Mouse (Mus musculus) heart, postnatal 10 days (tissue): ENCODE data around the gene Sla2. TPM values are rescaled to one million over a fixed set of nuclear protein-coding genes. Genes with fewer than 3 reads are reported as not detected.
A peak's percentile ranks its signal among the peaks of the same experiment; 100 is the strongest.
"Not testable (repeated sequence)": the region's sequence is repeated elsewhere in the genome, so short reads cannot be mapped to it uniquely, and the experiment has no call there.

ENCODE experiments used
- DNase-seq, 2 experiments: peaks; one replicate each; pipeline ENCODE4 v3.0.0; 2021
- intact Hi-C: fragments of 180-260 bp; cut with DNase I; formaldehyde crosslinking; loops from one replicate; pipeline ENCODE4 v1.15.1; 2025
- total RNA-seq, 2 experiments: library from RNA; stranded (reverse); gene quantifications; 2 replicates each; pipeline ENCODE4 v1.2.3; 2021

The Sla2 gene
- total RNA-seq, result under 1 TPM in 1 of 2 experiments, not detected in 1; 0.10 TPM

DNA sequence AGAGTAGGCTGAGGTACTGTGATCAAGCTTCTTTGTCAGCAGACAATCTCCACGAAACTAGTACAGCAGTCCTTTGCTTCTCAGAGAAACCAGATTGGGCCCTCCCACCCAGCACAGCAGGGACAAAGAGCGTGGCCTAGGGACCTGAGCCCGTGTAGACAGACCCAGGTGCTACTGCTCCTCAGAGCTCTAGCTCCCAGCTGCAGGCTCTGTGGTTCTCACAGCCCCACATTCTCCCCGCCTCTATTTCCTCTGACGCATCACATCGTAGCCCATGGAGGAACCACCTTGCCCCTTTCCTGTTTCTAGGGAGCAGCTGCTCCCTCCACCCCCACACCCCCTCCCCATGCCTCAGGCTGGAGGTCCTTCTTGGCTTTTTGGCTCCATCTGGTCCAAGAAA, at the start of gene Sla2:
Gene Sla2, minus strand, starts transcription at position 176 of the 400 bp plus-strand sequence.
- intact Hi-C loops, result no loop called here
- no peak for DNase-seq

DNA sequence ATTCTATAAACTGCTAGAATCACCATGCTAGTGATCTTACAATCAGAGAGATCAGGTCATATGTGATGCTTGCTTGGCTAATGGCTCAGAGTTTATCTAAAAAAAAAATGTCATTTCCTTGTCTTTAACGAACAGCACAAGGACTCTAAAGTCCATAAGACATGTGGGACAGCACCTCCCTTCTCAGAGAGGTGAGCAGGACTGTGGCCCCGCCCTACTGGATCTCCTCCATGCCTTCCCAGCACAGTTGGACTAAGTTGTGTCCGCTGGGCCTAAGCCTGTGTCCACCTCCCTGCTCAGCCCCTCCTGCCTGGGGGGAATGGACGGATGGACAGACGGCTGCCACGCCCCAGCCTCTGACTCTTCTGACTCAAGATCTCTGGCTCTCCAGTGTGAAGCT, 48.0 kb upstream of the Sla2 start:
- no peak for DNase-seq
- intact Hi-C loops, result no loop called here

DNA sequence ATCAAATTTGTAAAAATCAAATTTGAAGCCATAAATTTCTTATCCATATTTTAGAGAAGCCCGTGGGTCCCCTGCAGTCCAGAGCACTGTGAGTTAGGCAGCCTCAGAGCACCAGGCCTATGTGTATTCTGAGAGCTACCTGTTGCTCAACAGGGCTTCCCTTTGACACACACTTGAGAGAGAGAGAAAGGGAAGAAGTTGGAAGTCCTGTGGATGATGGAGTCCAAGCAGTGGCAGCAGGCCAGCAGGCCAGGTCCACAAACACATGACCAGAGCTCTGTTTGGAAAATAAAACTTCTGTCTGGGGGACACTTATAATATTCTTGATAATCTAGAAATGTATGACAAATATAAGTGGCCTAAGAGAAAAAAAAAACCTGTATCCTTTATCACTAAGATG, 46.4 kb upstream of the Sla2 start:
- no peak for DNase-seq

DNA sequence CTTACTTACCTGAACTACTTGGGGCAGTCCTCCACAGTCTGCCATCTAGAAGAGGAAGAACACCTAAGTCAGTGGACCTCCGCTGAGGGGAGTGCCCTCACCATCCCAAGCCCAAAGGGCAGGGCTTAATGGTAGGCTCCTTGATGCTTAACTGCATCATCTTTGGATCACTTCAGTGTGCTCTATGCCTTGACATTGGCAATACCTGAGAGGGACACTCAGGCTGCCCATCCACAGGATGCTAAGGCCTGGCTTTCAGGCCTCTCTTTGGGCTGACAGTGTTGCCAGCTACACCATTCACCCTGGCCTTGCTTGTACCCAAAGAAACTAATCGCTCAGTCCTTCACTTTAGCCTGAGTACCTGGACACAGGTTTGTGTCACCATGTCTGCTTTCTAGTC, 44.4 kb upstream of the Sla2 start:
- no peak for DNase-seq
- intact Hi-C loops, result no loop called here

More for the DNA sequence above, 46.4 kb upstream of the Sla2 start:
- intact Hi-C loops, result no loop called here

DNA sequence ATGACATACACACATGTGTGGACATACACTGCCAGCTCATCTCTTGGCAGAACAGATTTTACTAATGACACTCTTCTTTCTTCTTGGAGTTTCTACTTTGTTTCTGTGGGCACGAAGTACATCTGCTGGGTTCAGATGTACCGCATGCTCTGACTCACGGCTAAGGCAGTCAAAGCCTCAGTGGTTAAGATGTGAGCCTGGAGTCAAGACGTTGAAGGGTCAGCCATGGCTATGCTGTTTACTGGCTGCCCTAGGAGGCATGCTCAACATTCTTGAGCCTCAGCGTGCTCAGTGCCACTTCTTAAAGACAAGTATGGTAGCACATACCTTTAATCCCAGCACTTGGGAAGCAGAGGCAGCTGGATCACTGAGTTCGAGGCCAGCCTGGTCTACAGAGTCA, 43.6 kb upstream of the Sla2 start:
- DNase-seq, result no peak
- intact Hi-C loops, result no loop called here

DNA sequence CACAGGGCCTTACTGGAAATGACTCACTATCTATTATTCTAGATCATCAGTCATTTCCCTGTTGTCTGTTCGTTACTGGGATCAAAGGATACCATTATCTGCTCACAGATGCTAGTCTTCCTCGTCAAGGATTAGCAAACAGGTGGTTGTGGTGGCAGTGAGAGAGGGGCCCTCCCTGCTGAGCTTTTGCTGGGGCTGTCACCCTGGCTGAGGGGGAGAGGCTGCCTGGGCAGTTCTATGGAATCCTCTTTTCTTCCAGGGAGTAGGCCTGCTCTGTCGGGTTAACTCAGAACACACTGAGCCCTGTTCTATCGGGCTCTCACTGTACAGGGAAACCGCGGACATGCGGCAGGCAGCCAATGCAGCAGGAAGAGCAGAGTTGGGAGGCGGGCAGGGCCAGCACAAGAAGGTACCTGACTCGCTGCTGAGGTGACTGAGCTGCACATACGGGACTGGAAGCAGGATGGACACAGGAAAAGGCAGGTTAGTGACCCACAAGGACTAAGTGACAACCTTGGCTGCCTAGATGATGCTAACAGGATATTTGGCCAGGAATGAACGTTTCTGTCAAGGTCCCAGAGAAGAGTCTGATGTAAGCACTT, 42.6 kb upstream of the Sla2 start:
- no peak for DNase-seq
- intact Hi-C loops, result no loop called here

DNA sequence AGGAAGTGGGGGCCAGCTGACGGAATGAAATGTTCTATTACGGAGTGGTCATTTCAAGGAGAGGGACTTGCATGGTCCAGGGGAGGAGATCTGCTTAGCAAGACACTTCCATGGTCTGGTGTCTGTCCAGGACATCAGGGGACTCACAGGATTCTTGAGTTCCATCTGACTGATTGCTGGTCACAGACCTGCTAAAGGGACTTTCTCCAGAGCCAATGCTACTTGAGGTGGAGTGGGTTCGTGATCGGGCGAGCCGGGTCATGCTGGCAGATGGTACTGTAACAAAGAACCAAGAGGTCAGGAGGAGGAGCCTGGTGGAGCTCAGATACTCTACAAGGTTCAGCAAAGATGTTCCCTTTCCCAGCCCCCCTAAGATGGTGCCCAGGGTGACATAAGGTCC, 41.6 kb upstream of the Sla2 start:
- DNase-seq, result no peak
- intact Hi-C loops, result no loop called here

DNA sequence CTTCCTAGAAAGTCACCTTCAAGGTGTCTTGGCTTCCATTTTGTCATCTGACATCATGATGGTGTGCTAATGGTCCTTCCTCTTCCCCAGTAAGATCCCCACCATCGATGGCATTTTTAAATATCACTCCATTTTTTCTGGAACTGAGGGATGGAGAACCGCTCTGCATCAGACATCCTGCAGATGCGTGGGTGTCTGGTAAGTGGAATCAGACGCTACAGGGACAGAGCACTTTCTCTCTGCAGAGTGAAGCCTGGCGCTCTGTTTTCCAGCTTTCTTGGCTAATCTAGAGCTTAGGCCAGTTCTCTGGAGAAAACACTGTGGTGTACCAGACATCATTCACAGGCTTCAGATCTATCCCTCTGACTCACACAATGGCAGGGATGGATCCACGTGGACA, 40.7 kb upstream of the Sla2 start:
- intact Hi-C loops, result no loop called here

DNA sequence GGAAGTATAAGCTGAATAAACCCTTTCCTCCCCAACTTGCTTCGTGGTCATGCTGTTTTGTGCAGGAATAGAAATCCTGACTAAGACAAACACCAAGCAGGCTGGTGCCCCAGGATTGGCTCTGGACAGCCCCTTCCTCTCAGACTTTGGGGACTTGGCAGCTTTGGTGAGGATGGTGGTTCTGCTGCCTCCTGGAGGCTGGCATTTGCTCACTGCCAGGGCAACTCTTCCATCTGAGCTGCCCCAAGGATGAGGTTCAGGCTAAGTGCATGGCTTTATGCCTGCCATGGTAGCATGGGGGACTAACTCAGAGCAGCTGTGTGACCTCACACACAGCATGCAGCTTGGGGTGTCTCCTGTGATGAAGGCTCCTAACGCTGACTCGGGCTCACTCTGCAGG, 38.6 kb upstream of the Sla2 start:
- DNase-seq, intact Hi-C loops: not testable (repeated sequence)

More for the DNA sequence above, 40.7 kb upstream of the Sla2 start:
- DNase-seq, result no peak

DNA sequence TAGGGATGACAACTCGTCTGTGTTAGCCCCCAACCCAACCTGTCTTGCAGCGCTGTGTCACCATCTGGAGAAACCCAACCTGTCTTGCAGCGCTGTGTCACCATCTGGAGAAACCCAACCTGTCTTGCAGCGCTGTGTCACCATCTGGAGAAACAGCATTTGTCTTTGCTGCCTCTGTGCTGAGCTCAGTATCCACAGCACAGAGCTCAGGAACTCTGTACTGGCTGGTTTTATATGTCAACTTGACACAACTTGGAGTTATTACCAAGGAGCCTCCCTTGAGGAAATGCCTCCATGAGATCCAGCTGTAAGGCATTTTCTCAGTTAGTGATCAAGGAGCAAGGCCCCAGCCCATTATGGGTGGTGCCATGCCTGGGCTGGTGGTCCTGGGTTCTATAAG, 38.1 kb upstream of the Sla2 start:
- intact Hi-C loops, DNase-seq: not testable (repeated sequence)

DNA sequence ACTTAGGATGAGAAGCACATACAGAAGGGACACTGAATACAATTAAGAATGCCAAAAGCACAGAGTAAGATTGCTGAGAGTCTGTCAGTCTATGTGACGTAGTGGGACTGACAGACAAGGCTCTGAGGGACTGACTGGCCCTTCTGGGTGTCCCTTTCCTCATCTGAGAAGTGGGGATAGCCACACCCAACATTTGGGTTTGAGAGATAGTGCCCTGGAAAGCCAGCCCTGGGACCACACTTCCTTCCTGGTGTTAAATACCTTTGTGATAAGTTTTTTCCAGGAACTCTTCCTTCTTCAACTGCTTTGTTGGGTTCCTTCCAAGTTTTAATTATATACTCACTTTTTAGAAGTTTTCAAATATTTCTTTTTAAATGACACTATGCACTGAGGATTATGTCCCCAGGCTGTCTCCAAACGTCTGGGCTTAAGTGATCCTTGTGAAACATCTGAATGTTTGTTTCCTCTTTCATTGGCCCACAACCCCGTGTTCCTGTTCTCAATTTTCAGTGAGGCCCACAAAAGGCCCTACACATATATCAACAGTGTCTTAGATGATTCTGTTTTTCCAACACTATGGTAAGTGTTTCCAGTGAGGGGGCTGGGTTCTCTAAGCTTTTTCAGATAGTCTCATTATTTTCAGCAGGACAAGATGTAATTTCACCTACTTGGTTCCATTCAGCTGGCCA, 37.4 kb upstream of the Sla2 start:
- intact Hi-C loops, result no loop called here

DNA sequence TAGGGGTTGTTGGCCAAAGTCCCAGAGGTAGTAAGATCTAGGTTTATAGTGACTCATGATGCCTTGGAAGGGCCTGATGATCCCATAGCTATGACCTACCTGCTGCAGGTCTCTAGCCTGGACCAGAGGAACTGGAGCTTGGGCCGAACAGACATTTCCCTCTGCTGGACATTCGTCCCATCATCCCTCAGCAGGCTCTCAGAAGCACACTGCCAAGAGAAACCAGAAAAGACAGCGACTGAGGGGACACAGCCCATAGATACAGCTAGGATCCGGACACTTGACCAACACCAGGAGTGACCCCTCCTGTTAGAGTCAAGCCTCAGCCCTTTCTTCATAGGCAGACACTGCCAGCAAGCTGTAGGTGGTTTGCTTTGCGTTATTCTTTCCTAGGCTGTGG, 36.1 kb upstream of the Sla2 start:
- no peak for DNase-seq
- intact Hi-C loops, result no loop called here

More for the DNA sequence above, 37.4 kb upstream of the Sla2 start:
- no peak for DNase-seq

DNA sequence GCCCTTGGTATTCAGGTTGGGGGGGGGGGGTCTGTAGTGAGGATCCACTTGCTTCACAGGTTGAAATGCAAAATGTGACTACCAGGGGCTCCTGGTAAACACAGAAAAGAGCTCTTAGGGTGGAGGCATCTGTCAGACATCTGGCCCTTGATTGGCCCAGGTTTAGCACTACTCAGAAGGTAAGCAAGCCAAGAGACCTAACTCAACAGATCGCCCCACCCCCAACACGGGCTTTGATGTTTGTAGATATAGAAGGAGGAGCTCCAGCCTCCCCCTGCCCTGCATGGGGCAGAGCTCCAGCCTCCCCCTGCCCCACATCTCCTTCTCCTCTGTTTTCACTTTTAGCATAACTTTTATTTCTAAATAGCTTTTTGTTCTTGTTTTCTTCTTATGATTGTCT, 32.8 kb upstream of the Sla2 start:
- intact Hi-C loops, result no loop called here
- no peak for DNase-seq

DNA sequence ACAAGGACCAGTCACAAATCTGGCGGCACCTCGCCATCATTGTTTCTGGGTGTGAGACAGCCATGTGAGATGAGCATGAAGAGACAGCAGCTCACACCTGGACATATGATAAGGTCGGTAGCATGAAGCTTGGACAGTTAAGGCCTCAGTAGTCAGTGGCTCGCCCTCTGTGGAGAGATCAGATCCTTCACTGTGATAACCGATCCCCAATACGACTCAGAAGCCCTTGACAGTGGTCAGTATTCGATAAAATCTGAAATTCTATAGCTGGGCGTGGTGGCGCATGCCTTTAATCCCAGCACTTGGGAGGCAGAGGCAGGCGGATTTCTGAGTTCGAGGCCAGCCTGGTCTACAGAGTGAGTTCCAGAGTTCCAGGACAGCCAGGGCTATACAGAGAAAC, 32.2 kb upstream of the Sla2 start:
- intact Hi-C loops, DNase-seq: not testable (repeated sequence)

DNA sequence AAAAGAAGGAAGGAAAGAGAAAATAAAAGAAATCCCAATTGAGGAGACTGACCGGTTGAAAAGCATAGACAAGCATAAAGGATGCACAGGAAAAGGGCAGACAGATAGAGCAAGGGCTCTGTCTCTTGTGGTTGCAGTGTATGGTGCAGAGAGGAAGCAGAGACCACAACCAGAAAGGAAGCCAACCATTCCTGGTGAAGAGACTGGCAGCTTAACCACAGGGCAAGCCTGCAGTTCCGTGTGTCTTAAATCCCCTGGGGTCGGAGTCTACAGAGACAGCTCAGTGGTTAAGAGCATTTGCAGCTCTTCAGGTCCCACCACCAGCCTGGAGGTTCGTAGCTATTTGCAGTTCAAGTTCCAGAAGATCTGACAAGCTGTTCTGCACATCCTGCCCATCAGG, 31.6 kb upstream of the Sla2 start:
- intact Hi-C loops, result no loop called here

DNA sequence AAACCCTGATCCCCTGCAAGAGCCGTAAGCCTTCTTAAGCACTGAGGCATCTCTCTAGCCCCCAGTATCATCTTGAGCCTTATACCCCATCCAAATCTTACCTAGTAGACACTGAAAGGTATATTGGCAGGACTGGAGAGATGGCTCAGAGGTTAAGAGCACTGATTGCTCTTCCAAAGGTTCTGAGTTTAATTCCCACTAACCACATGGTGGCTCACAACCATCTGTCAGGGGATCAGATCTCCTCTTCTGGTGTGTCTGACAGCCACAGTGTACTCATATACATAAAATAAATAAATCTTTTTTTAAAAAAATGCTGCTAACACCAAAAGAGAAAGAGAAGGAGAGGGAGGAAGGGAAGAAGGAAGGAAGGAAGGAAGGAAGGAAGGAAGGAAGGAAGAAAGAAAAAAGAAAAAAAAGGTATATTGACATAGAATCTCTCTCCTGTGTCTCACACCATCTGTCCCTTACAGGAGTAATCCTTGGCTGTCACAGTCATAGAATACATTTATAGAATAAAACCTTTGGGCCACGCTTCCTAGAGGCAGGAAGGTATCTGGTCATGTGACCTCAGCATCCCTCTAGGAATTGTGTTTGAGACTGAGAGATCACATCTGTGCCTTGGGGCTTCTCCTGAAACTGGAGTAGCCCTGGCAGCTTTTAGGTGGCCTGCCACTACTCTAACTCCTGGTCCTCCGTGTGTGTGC, 29.6 kb upstream of the Sla2 start:
- intact Hi-C loops, result no loop called here
- DNase-seq, result no peak

More for the DNA sequence above, 31.6 kb upstream of the Sla2 start:
- DNase-seq, result no peak

DNA sequence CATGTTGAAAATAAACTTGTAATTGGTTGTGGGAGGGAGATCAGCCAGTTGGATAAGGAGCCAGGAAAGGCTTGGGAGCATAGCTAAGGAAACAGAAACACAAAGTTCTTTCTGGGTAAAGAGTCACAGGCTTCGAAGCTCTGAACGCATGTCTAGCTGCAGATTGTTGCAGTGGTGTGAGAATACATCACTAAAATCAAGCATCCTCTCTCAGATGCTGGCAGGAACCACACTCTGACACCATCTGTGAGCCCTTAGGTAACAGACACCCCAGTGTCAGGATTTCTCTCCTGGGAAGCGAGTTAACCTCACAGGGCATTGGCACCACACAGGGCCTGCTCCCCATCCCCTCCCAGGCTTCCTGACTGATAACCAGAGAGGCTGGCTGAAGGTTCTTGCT, 28.6 kb upstream of the Sla2 start:
- intact Hi-C loops, result loop anchor here (1.0 kb wide), 1 partner anchor 33 kb away; no protein-coding TSS in a partner anchor

DNA sequence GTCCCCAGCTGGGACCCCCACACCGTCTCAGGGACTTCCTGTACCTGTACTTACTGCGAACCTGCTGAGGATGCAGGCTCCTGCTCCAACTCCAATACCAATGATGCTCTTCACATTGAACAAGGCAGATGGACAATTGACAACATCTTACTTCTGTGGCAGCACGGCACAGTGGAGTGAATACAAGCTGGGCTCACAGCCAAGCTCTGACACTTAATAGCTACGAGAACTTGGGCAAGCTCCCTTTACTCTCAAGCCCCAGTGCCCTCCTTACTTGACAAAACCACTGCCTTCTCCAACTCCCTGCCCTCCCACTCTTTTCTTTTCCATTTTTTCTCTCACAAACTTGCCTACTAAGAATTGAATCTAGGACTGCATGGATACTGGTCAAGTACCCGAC, 26.2 kb upstream of the Sla2 start:
- intact Hi-C loops, result no loop called here
- DNase-seq, result no peak

More for the DNA sequence above, 28.6 kb upstream of the Sla2 start:
- DNase-seq, result no peak

DNA sequence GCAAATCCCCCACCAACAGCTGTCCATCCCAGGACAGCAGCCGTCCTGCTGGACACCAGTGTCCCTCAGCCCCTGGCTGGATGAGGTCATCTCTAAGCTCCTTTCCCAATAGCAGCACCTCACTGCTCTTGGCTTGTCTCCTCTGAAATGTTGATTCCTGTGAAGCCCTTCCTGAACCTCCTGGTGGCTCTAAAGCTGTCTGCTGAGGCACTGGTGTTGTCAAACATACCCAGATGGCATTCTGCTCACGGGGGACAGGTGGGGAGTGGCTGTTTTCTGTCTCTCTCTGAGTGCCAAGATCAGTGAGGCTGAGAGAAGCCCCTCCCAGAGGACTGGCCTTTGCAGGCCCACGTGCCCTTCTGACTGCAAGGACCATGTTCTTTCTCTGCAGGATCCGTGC, 18.9 kb upstream of the Sla2 start:
- not testable (repeated sequence) for DNase-seq
- intact Hi-C loops, result loop anchor here (1.0 kb wide), 1 partner anchor 189 kb away; no protein-coding TSS in a partner anchor

DNA sequence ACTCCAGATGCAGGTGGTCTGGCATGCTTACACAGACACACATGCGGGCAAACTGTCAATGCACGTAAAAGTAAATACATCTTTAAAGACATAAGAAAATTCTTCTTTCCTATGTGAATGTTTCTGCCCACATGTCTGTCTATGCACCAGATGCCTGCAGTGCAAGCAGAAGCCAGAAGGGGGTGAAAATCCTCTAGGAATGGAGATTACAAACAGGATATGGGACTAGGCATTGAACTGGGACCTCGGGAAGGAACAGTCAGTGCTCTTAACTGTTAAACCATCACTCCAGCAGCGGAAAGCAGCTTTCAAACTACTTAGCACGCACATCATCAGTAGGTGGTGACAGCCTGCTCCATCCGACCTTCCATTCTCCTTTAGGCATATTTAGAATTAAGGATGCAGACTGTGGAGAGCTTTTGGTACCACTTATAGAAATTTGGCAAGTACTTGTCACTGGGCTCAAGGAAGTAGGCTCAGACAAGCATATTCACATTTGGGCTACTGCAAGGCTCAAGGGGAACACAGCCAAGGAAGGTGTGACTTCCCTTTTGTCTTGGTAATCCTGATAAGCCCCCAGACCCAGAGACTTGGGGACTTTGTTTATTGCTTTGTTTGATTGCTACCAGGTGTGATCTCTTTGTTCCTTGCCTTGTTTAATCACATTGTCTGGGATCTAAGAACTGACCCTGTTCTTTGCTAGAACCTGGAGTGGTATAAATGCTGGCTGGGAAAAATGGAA, 18.2 kb upstream of the Sla2 start:
- intact Hi-C loops, result loop anchor here (1.0 kb wide), 2 partner anchors 91 to 190 kb away; no protein-coding TSS in a partner anchor
- DNase-seq, result peak; percentile 76 to 84

DNA sequence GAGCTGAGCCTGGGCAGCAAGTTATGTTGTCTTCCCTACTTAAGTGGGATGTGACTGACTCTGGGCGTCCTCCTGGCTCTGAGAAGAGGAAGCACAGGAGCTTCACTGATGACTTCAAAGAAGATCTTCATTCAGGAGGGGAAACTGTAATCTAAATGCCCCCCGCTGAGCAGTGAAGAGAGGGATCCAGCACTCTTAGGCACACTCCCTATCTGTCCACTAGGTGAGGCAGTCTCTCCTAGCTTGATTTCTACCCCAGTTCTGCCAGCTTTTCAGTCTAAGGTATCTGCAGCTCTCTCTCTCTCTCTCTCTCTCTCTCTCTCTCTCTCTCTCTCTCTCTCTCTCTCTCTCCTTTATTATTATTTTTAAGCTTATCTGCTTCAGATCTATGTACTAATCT, 16.4 kb upstream of the Sla2 start:
- no peak for DNase-seq
- intact Hi-C loops, result no loop called here
